Mouse (Mus musculus): ENCODE measurements around the gene Tmem150a. TPM values are rescaled to one million over a fixed set of nuclear protein-coding genes. Genes with fewer than 3 reads are reported as not detected.

Tmem150a gene
- total RNA-seq, 1 experiment from 2014 or later: 0.93 TPM

- peak; percentile 59 for ATAC-seq (ENCODE audit: extremely low read depth, insufficient number of reproducible peaks, low FRiP score, poor library complexity, severe bottlenecking)
Observed at GRCm38 (mm10) chr6:72347166-72347941, 7.9 kb upstream of the Tmem150a start, which contains the start of gene 0610030E20Rik. Gene 0610030E20Rik, plus strand, starts transcription at chr6:72347317.

- no peak for ATAC-seq (ENCODE audit: extremely low read depth, insufficient number of reproducible peaks, low FRiP score, poor library complexity, severe bottlenecking)
Observed at GRCm38 (mm10) chr6:72348411-72348810, 6.8 kb upstream of the Tmem150a start.

GRCm38 (mm10) chr6:72350214-72350613, 5.0 kb upstream of the Tmem150a start:
- ATAC-seq (ENCODE audit: extremely low read depth, insufficient number of reproducible peaks, low FRiP score, poor library complexity, severe bottlenecking): no peak

DNA sequence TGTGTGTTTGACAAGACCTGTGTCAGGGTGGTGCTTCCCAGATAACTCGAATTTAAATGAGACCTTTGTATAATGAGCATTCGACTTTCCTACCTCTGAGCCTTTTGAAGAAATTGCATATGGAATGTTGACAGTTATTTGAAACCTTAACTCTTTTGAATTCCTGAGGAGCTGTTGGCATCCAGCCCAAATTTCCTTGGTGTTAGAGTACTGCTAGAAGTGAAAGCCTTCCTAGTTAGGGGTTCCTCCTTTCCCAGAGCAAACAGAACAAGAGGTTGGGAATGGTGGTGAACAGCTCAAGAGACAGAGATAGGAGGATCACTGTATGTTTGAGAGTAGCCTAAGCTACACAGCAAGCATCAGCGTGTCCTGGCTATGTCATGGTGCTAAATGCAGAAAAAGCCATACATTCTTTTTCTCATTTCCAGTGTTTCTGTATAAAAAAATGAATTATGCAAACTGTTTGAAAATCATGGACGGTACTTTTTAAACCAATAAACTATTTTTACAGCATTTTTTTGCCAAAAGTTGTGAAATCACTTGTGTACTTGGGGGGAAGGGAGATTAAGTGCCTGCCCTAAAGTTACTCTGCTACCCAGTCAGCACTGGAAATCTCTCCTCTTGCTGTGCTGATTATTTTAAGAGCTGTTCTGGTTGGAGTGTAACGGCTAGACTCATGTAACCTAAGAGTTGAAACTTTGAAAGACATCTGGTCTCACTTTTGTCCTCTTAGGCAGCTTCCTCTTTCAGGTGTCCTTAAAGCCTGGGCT, 2.4 kb upstream of the Tmem150a start:
- ATAC-seq (ENCODE audit: extremely low read depth, insufficient number of reproducible peaks, low FRiP score, poor library complexity, severe bottlenecking): no peak

- ATAC-seq (ENCODE audit: extremely low read depth, insufficient number of reproducible peaks, low FRiP score, poor library complexity, severe bottlenecking): no peak
Observed at GRCm38 (mm10) chr6:72354025-72354424, 1.2 kb upstream of the Tmem150a start.

GRCm38 (mm10) chr6:72356001-72356532, 820 bp downstream of the Tmem150a start:
- ATAC-seq (ENCODE audit: extremely low read depth, insufficient number of reproducible peaks, low FRiP score, poor library complexity, severe bottlenecking): no peak

GRCm38 (mm10) chr6:72357164-72358079, 2.2 kb downstream of the Tmem150a start:
- no peak for ATAC-seq (ENCODE audit: extremely low read depth, insufficient number of reproducible peaks, low FRiP score, poor library complexity, severe bottlenecking)

DNA sequence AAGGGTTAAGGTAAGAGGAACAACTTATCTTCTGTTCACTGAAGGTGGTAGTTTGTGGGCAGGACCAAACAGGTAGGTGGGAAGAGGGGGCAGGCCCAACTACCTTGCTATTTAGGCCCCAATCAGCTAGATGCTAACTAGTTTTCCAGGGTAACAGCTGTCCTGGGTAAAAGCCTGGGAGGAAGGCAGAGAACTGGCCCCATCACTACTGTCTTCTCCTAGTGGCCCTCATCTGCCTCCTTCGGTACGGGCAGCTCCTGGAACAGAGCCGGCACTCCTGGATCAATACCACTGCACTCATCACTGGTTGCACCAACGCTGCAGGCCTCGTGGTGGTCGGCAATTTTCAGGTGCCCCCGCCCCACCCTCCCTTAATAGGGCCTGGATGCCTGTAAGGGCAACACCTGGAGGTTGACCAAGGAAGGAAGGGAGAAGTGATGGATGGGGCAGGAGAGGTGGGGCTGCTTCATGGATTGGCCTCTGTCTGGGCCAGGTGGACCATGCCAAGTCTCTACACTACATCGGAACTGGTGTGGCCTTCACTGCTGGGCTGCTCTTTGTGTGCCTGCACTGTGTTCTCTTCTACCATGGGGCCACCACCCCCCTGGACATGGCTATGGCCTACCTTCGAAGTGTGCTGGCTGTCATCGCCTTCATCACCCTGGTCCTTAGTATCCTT, 3.0 kb downstream of the Tmem150a start:
- no peak for ATAC-seq (ENCODE audit: extremely low read depth, insufficient number of reproducible peaks, low FRiP score, poor library complexity, severe bottlenecking)

GRCm38 (mm10) chr6:72359343-72359742, 4.1 kb downstream of the Tmem150a start:
- ATAC-seq (ENCODE audit: extremely low read depth, insufficient number of reproducible peaks, low FRiP score, poor library complexity, severe bottlenecking): no peak

GRCm38 (mm10) chr6:72359891-72360598, 4.8 kb downstream of the Tmem150a start:
- no peak for ATAC-seq (ENCODE audit: extremely low read depth, insufficient number of reproducible peaks, low FRiP score, poor library complexity, severe bottlenecking)

GRCm38 (mm10) chr6:72360599-72360935, 5.3 kb downstream of the Tmem150a start:
- ATAC-seq (ENCODE audit: extremely low read depth, insufficient number of reproducible peaks, low FRiP score, poor library complexity, severe bottlenecking): no peak

DNA sequence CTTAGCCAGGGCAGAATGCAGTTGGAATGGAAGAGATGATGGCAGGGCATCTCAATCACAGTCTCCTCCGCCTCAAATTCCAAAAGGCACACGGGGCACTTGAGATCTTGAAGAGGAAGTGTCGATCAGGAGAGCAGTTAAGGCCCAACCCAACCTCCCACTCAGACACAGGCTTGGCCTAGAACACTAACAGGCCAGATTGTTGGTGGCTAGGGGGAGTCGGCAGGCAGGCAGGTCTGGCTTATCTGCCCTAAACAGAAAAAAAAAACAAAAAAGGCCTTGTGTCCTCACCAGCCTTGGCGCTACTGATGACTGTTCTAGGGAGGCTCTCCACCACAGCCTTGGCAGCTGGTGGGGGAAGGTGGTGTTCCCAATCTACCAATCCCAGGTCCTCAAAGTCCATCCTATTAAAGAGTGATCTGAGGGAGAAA, 5.9 kb downstream of the Tmem150a start:
- ATAC-seq (ENCODE audit: extremely low read depth, insufficient number of reproducible peaks, low FRiP score, poor library complexity, severe bottlenecking): no peak

GRCm38 (mm10) chr6:72362132-72363028, 7.1 kb downstream of the Tmem150a start:
- peak; percentile 99 for ATAC-seq (ENCODE audit: extremely low read depth, insufficient number of reproducible peaks, low FRiP score, poor library complexity, severe bottlenecking)

DNA sequence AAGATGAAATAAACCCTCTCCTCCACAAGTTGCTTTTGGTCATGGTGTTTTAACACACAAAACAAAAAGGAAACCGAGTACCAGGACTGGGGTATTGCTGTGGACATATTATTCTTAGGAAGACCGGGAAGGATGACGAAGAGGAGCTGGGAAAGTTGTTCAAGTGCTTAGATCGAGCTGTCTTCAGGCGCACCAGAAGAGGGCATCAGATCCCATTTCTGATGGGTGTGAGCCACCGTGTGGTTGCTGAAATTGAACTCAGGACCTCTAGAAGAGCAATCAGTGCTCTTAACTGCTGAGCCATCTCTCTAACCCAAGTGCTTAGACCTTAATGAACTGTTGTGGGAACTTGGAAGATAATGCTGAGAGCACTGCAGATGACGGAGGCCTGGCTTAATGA, 8.8 kb downstream of the Tmem150a start:
- no peak for ATAC-seq (ENCODE audit: extremely low read depth, insufficient number of reproducible peaks, low FRiP score, poor library complexity, severe bottlenecking)

GRCm38 (mm10) chr6:72364985-72365384, 9.7 kb downstream of the Tmem150a start:
- no peak for ATAC-seq (ENCODE audit: extremely low read depth, insufficient number of reproducible peaks, low FRiP score, poor library complexity, severe bottlenecking)

DNA sequence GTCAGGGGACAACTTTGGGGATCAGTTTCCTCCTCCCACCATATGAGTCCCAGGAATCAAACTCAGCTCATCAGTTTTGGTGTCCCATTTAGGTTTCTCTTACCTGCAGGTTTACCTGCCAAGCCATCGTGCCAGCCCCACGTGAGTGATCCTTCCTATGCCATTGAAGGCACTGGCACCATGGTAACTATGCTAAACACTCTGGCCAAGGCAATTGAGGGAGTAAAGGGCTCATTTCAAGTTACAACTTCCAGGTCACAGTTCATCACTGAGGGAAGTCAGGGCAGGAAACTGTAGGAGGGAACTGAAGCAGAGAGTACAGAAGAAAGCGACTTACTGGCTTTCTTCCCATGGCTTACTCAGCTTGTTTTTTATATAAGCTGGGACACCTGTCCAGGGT, 11.1 kb downstream of the Tmem150a start:
- no peak for ATAC-seq (ENCODE audit: extremely low read depth, insufficient number of reproducible peaks, low FRiP score, poor library complexity, severe bottlenecking)

- ATAC-seq (ENCODE audit: extremely low read depth, insufficient number of reproducible peaks, low FRiP score, poor library complexity, severe bottlenecking): no peak
Observed at GRCm38 (mm10) chr6:72366844-72367443, 11.7 kb downstream of the Tmem150a start, which contains the start of gene Rnf181. Gene Rnf181, minus strand, starts transcription at chr6:72366956.

Measured in neutrophil, adult 5-6 weeks (primary cell).